Mouse (Mus musculus) megakaryocyte, embryonic 14.5 days (primary cell): ENCODE results near the gene Ado.

Source experiments
- FLI1 ChIP-seq: IDR thresholded peaks from 2 replicates; pipeline ENCODE4 v1.6.1; 2012; ENCODE audit warnings: low read length, inconsistent platforms, mixed read lengths
- GATA1 ChIP-seq: IDR thresholded peaks from 3 replicates; pipeline ENCODE4 v1.6.1; 2012; ENCODE audit warnings: mixed read lengths, low read length, inconsistent platforms, borderline replicate concordance

- TF ChIP-seq GATA1, result no peak
- no peak for TF ChIP-seq FLI1
Measured at GRCm38 (mm10) chr10:67579830-67580229, 31.1 kb upstream of the Ado start.
